Mouse (Mus musculus): ENCODE results near the gene B230118H07Rik. TPM values are rescaled to one million over a fixed set of nuclear protein-coding genes. Genes with fewer than 3 reads are reported as not detected.
A peak's percentile ranks its signal among the peaks of the same experiment; 100 is the strongest.

Gene B230118H07Rik
- total and polyA plus RNA-seq, 3 experiments = 22.4 to 30.6 TPM; not detected in 1

DNA sequence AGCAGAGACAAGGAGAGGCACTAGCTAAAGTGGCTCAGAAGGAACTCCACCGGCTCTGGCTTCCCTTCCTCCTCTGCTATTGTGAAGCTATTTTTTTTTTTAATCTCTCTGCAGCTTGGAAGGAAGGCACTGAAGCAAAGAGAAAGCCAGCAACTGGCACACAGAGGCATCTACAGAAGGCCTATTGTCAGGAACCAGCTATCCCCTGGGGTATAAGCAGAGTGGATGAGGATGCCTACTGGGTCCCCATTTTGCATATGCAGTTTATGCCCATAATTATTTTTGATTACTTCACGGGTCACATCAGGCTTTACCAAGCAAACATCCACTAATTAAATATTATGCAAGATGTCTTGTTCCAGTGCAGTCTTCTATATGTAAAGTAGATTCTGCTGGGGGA is 115.6 kb downstream of the B230118H07Rik start:
- H3K4me1 ChIP-seq (ENCODE audit: control insufficient read depth in 1 of 2, insufficient read depth in 2 of 2, low read length in 2 of 2) = no peaks in the 10 kb centered on the region
- peaks cover 0 to 1% of the 10 kb centered on the region in 2 experiments; a peak in 1 of 4 replicates for H3K27me3 ChIP-seq (ENCODE audit: control insufficient read depth in 1 of 2, insufficient read depth in 2 of 2, low read length in 2 of 2)
- no peak overlapping the region for H3K9ac ChIP-seq (ENCODE audit: control insufficient read depth, low read depth, low read length, poor library complexity, severe bottlenecking)
- DNase-seq (ENCODE audit: low read depth, low spot score) = no peak
- no peak overlapping the region for H3K4me3 ChIP-seq (ENCODE audit: control insufficient read depth in 1 of 2, insufficient read depth in 1 of 2, low read depth in 2 of 2, low read length in 2 of 2)
- TF ChIP-seq TCF12 (IDR thresholded peaks at IDR 0.05; ENCODE audit: low read depth, low read length) (no peak), CHD1 (IDR thresholded peaks at IDR 0.05; ENCODE audit: low read depth, low read length) (no peak), ZC3H11A (IDR thresholded peaks at IDR 0.05; ENCODE audit: low read depth, low read length) (no peak), E2F4 (IDR thresholded peaks at IDR 0.05; ENCODE audit: borderline replicate concordance, low read depth, low read length) (no peak), MEF2A (IDR thresholded peaks at IDR 0.05; ENCODE audit: extremely low read depth, insufficient replicate concordance, low read depth, low read length, poor library complexity, severe bottlenecking) (no peak), HCFC1 (IDR thresholded peaks at IDR 0.05; ENCODE audit: low read depth, low read length) (no peak), MYC (IDR thresholded peaks at IDR 0.05; ENCODE audit: low read depth, low read length) (no peak), BHLHE40 (IDR thresholded peaks at IDR 0.05; ENCODE audit: borderline replicate concordance, low read depth, low read length) (no peak), CHD2 (IDR thresholded peaks at IDR 0.05; ENCODE audit: low read length) (no peak), NELFE (IDR thresholded peaks at IDR 0.05; ENCODE audit: low read depth, low read length) (no peak)
- H3K36me3 ChIP-seq (ENCODE audit: control insufficient read depth in 1 of 2, insufficient read depth in 2 of 2, low read length in 2 of 2) = no peaks in the 10 kb centered on the region
- H3K79me2 ChIP-seq (ENCODE audit: control insufficient read depth, insufficient read depth, low read length, poor library complexity) = no peaks in the 10 kb centered on the region
- H3K27ac ChIP-seq (ENCODE audit: control insufficient read depth, low read depth, low read length) = no peak overlapping the region
- H3K9me3 ChIP-seq (replicated peaks; ENCODE audit: insufficient read depth, low read length) = no peaks in the 10 kb centered on the region

DNA sequence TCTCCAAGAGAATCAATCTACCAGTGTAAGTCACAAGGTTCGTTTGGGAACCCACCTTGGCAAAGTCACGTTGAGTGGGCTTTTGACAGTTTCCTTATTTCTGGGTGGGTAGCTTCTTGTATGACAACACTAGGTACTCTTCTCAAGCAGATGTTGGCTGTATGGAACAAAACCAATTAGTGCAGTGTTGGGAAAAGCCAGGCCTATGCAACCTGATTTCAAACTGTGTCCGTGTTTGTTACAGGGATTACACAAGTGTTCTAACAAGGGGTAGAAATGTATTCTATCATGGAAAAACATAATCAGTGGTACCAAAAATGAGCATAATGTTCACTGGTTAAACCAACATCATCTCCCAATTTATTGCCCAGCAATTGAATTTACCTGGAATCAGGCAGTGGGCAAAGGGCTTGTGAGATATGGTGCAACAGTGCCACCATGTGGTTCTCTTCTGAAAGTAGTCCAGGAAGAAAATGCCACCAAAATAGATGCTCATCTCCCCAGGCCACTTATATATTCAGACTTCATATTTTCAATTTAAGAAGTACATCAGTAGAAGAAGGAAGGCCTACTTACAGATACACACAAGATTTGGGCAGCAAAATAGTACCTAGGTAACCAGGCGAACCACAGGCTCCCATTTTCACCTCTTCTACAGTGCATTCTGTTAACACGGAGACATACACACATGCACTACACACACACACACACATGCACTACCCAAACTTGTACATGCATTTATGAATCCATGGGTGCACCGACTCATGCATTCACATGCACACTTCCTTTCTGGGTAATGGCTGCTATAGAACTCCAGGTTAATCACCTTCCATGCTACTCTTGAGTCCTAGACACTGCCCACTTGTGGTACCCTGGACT is 123.6 kb downstream of the B230118H07Rik start:
- DNase-seq (ENCODE audit: low read depth, low spot score) = peak; percentile 52
- Histone ChIP-seq H3K4me3 (ENCODE audit: control insufficient read depth in 1 of 2, insufficient read depth in 1 of 2, low read depth in 2 of 2, low read length in 2 of 2) (no peak overlapping the region), H3K9me3 (replicated peaks; ENCODE audit: insufficient read depth, low read length) (no peaks in the 10 kb centered on the region), H3K27me3 (ENCODE audit: control insufficient read depth in 1 of 2, insufficient read depth in 2 of 2, low read length in 2 of 2) (no peaks in the 10 kb centered on the region), H3K27ac (ENCODE audit: control insufficient read depth, low read depth, low read length) (no peak overlapping the region), H3K79me2 (ENCODE audit: control insufficient read depth, insufficient read depth, low read length, poor library complexity) (no peaks in the 10 kb centered on the region), H3K9ac (ENCODE audit: control insufficient read depth, low read depth, low read length, poor library complexity, severe bottlenecking) (no peak overlapping the region), H3K36me3 (ENCODE audit: control insufficient read depth in 1 of 2, insufficient read depth in 2 of 2, low read length in 2 of 2) (no peaks in the 10 kb centered on the region), H3K4me1 (ENCODE audit: control insufficient read depth in 1 of 2, insufficient read depth in 2 of 2, low read length in 2 of 2) (no peaks in the 10 kb centered on the region)
- no peak for TF ChIP-seq USF1 (IDR thresholded peaks at IDR 0.05; ENCODE audit: low read depth, low read length)
- TF ChIP-seq CTCF (IDR thresholded peaks at IDR 0.05 in 2 of 3, conservative IDR thresholded peaks at IDR 0.05 in 1 of 3; ENCODE audit: control insufficient read depth in 1 of 3, insufficient read depth in 1 of 3, low read depth in 2 of 3, low read length in 3 of 3, poor library complexity in 1 of 3, severe bottlenecking in 1 of 3) = peak; percentile 45 to 68 (median 54)
- TF ChIP-seq CHD1 (IDR thresholded peaks at IDR 0.05; ENCODE audit: low read depth, low read length) = no peak
- no peak for TF ChIP-seq MXI1 (IDR thresholded peaks at IDR 0.05; ENCODE audit: low read depth, low read length)
- TF ChIP-seq UBTF (IDR thresholded peaks at IDR 0.05; ENCODE audit: borderline replicate concordance, insufficient read depth, low read depth, low read length) = no peak
- TF ChIP-seq E2F4 (IDR thresholded peaks at IDR 0.05; ENCODE audit: borderline replicate concordance, low read depth, low read length) = no peak
- no peak for TF ChIP-seq MAX (IDR thresholded peaks at IDR 0.05; ENCODE audit: low read length)
- TF ChIP-seq NRF1 (IDR thresholded peaks at IDR 0.05; ENCODE audit: insufficient read depth, low read depth, low read length, poor library complexity, severe bottlenecking) = no peak
- no peak for TF ChIP-seq MYB (IDR thresholded peaks at IDR 0.05; ENCODE audit: low read depth, low read length)
- no peak for TF ChIP-seq ZNF384 (IDR thresholded peaks at IDR 0.05; ENCODE audit: low read depth, low read length)
- TF ChIP-seq ZKSCAN1 (IDR thresholded peaks at IDR 0.05; ENCODE audit: low read depth, low read length) = no peak
- no peak for TF ChIP-seq POLR2AphosphoS2 (IDR thresholded peaks at IDR 0.05; ENCODE audit: low read length)
- peak; percentile 71 for TF ChIP-seq SMC3 (IDR thresholded peaks at IDR 0.05; ENCODE audit: low read depth, low read length)
- TF ChIP-seq MAFK (IDR thresholded peaks at IDR 0.05; ENCODE audit: borderline replicate concordance, low read depth, low read length) = no peak
- TF ChIP-seq RAD21 (IDR thresholded peaks at IDR 0.05; ENCODE audit: low read depth, low read length) = peak; percentile 75
- no peak for TF ChIP-seq MYC (IDR thresholded peaks at IDR 0.05; ENCODE audit: low read depth, low read length)
- TF ChIP-seq RCOR1 (IDR thresholded peaks at IDR 0.05; ENCODE audit: low read depth, low read length) = no peak
- TF ChIP-seq MEF2A (IDR thresholded peaks at IDR 0.05; ENCODE audit: extremely low read depth, insufficient replicate concordance, low read depth, low read length, poor library complexity, severe bottlenecking) = no peak
- no peak for TF ChIP-seq JUND (IDR thresholded peaks at IDR 0.05; ENCODE audit: low read depth, low read length)
- no peak for TF ChIP-seq BHLHE40 (IDR thresholded peaks at IDR 0.05; ENCODE audit: borderline replicate concordance, low read depth, low read length)
- no peak for TF ChIP-seq ETS1 (IDR thresholded peaks at IDR 0.05; ENCODE audit: low read depth, low read length)
- TF ChIP-seq GABPA (IDR thresholded peaks at IDR 0.05; ENCODE audit: low read depth, low read length) = no peak
- TF ChIP-seq GATA1 (IDR thresholded peaks at IDR 0.05; ENCODE audit: low read depth, low read length) = no peak
- TF ChIP-seq POLR2A (IDR thresholded peaks at IDR 0.05; ENCODE audit: control insufficient read depth in 1 of 2, insufficient read depth in 1 of 2, low read depth in 1 of 2, low read length in 2 of 2, poor library complexity in 1 of 2) = no peak
